10 mouse cellular contexts compared by ENCODE assay signal in genomic region chr5:112326446-112327009, GRCm38 (mm10). TPM values are rescaled to one million over a fixed set of nuclear protein-coding genes. Genes with fewer than 3 reads are reported as not detected.
DNase-seq lines count a peak whose midpoint lies in the region; ATAC-seq and TF ChIP-seq lines count a peak whose summit lies in the region.
"Had no signal": no experiment of that assay in that cellular context is flagged by ENCODE, and none has a peak within 500 bp of the region (broad histone marks: within the 10 kb centered on the region; RNA-seq: fewer than 3 reads in every experiment).

No protein-coding gene starts in this region.

- H3K4me1 ChIP-seq in heart, embryonic 14.5 days (ENCODE audit: control insufficient read depth in 2 of 2, insufficient read depth in 2 of 2, low read length in 2 of 2), result peaks cover 6 to 13% of the 10 kb centered on the region in 2 experiments; a peak in 3 of 4 replicates
- peaks cover 47% of the 10 kb centered on the region for H3K4me1 ChIP-seq in G1E (ENCODE audit: insufficient read depth, low read depth, low read length)
- H3K4me1 ChIP-seq in megakaryocyte, embryonic 14.5 days, result peaks cover 42% of the 10 kb centered on the region

- H3K4me3 ChIP-seq in heart, embryonic 14.5 days (ENCODE audit: control insufficient read depth in 1 of 2, insufficient read depth in 1 of 2, low read depth in 1 of 2, low read length in 2 of 2), result peak overlapping the region; percentile 86 to 99
- peak overlapping the region; percentile 100 for H3K4me3 ChIP-seq in G1E (ENCODE audit: low read depth, low read length)
- peak overlapping the region; percentile 99 for H3K4me3 ChIP-seq in megakaryocyte, embryonic 14.5 days (replicated peaks)

- no peak for TF ChIP-seq CTCF in G1E (IDR thresholded peaks at IDR 0.05; ENCODE audit: low read depth, low read length)

- peak overlapping the region; percentile 82 for H3K4me2 ChIP-seq in heart, embryonic 14.5 days (ENCODE audit: low read length)

- H3K27me3 ChIP-seq in heart, embryonic 14.5 days (ENCODE audit: control insufficient read depth, insufficient read depth, low read length), result no peaks in the 10 kb centered on the region
- no peaks in the 10 kb centered on the region for H3K27me3 ChIP-seq in G1E (ENCODE audit: insufficient read depth, low read length)
- H3K27me3 ChIP-seq in megakaryocyte, embryonic 14.5 days (replicated peaks), result no peaks in the 10 kb centered on the region
- H3K27me3 ChIP-seq: Patski had no signal

- no peaks in the 10 kb centered on the region for H3K9me3 ChIP-seq in heart, embryonic 14.5 days (ENCODE audit: control insufficient read depth, low read length)
- no peaks in the 10 kb centered on the region for H3K9me3 ChIP-seq in G1E (replicated peaks)
- H3K9me3 ChIP-seq in megakaryocyte, embryonic 14.5 days, result no peaks in the 10 kb centered on the region

- no peak for ATAC-seq in heart, embryonic 14.5 days (ENCODE audit: insufficient number of reproducible peaks, insufficient read depth, low FRiP score, low read depth)
- no peak for ATAC-seq in G1E (ENCODE audit: extremely low read depth, insufficient number of reproducible peaks, low FRiP score, poor library complexity, severe bottlenecking)
- peak; percentile 6; the same call in 1 of the 2 replicates for ATAC-seq in granulocyte monocyte progenitor cell, adult 5-6 weeks (replicated peaks; ENCODE audit: poor library complexity, severe bottlenecking)

- peak overlapping the region; percentile 85 for H3K9ac ChIP-seq in heart, embryonic 14.5 days (ENCODE audit: low read length)

- H3K36me3 ChIP-seq in heart, embryonic 14.5 days (ENCODE audit: control insufficient read depth, insufficient read depth, low read length), result peaks cover 39% of the 10 kb centered on the region
- H3K36me3 ChIP-seq in G1E (replicated peaks), result peaks cover 42% of the 10 kb centered on the region
- H3K36me3 ChIP-seq in megakaryocyte, embryonic 14.5 days (replicated peaks; ENCODE audit: low read length), result peaks cover 45% of the 10 kb centered on the region

- no peak for DNase-seq in heart, adult 9 months (ENCODE audit: low spot score in 2 of 2)
- no peak for DNase-seq in G1E (ENCODE audit: low spot score)
- no peak for DNase-seq in left cerebral cortex, adult 11 months (ENCODE audit: low spot score)
- DNase-seq in Muller cell, postnatal 12 days (ENCODE audit: inconsistent ontology term), result no peak
- no peak for DNase-seq in adrenal gland, adult 8-10 months

- H3K27ac ChIP-seq in heart, embryonic 14.5 days (replicated peaks in 1 of 2; ENCODE audit: control insufficient read depth in 1 of 2, insufficient read depth in 1 of 2, low read depth in 2 of 2, low read length in 2 of 2), result peak overlapping the region; percentile 15 to 78; a peak in 2 of 4 replicates

- 2% methylated on average over 30 of the region's 33 CpGs for WGBS in heart, embryonic 14.5 days

RNA-seq across cellular contexts. Expression of gene Tfip11, which starts 0.4 kb away (rescaled TPM):
- polyA plus RNA-seq in heart, embryonic 14.5 days (2014; fragmentation: Nextera tagmentation; extraction: Ambion mirVana), result 12.6 and 13.4 TPM in 2 replicates
- total RNA-seq in G1E (2014; fragmentation: Nextera tagmentation), result 19.4 and 21.7 TPM in 2 replicates
- 14.9 and 19.4 TPM in 2 replicates for total RNA-seq in G1E (2017)
- 54.1 and 58.2 TPM in 2 replicates for polyA plus RNA-seq in G1E (2012)
- total RNA-seq in granulocyte monocyte progenitor cell, adult 5-6 weeks (2014; fragmentation: Nextera tagmentation), result 20.1 and 32.4 TPM in 2 replicates
- 13.6 and 16.6 TPM in 2 replicates for total RNA-seq in granulocyte monocyte progenitor cell, adult 5-6 weeks (2017)
- 30.3 and 35.0 TPM in 2 replicates for polyA plus RNA-seq in megakaryocyte, embryonic 14.5 days (2012; ENCODE audit: insufficient read depth, low replicate concordance)
- 10 to 100 TPM; 36.2 to 44.0 (median 38.9) TPM for total RNA-seq in adrenal gland, adult 8-10 months (2022)

RNA-seq across cellular contexts. Expression of gene Srrd, which starts 16.3 kb away (rescaled TPM):
- 25.4 and 25.9 TPM in 2 replicates for polyA plus RNA-seq in heart, embryonic 14.5 days (2014; fragmentation: Nextera tagmentation; extraction: Ambion mirVana)
- total RNA-seq in G1E (2014; fragmentation: Nextera tagmentation) (28.0 and 49.0 TPM in 2 replicates), G1E (2017) (18.5 and 28.7 TPM in 2 replicates)
- polyA plus RNA-seq in G1E (2012), result 21.3 and 27.5 TPM in 2 replicates
- 40.5 and 47.7 TPM in 2 replicates for total RNA-seq in granulocyte monocyte progenitor cell, adult 5-6 weeks (2014; fragmentation: Nextera tagmentation)
- total RNA-seq in granulocyte monocyte progenitor cell, adult 5-6 weeks (2017), result 15.6 and 17.6 TPM in 2 replicates
- polyA plus RNA-seq in megakaryocyte, embryonic 14.5 days (2012; ENCODE audit: insufficient read depth, low replicate concordance), result 23.5 and 26.3 TPM in 2 replicates
- total RNA-seq in adrenal gland, adult 8-10 months (2022), result 10 to 100 TPM; 26.0 to 51.5 (median 29.9) TPM

RNA-seq across cellular contexts. Expression of gene Hps4, which starts 16.4 kb away (rescaled TPM):
- polyA plus RNA-seq in heart, embryonic 14.5 days (2014; fragmentation: Nextera tagmentation; extraction: Ambion mirVana), result 14.9 and 18.5 TPM in 2 replicates
- total RNA-seq in G1E (2014; fragmentation: Nextera tagmentation) (31.7 and 33.8 TPM in 2 replicates), G1E (2017) (16.7 and 21.5 TPM in 2 replicates)
- polyA plus RNA-seq in G1E (2012), result 40.7 and 47.7 TPM in 2 replicates
- 16.4 and 32.1 TPM in 2 replicates for total RNA-seq in granulocyte monocyte progenitor cell, adult 5-6 weeks (2014; fragmentation: Nextera tagmentation)
- 10.5 and 13.6 TPM in 2 replicates for total RNA-seq in granulocyte monocyte progenitor cell, adult 5-6 weeks (2017)
- polyA plus RNA-seq in megakaryocyte, embryonic 14.5 days (2012; ENCODE audit: insufficient read depth, low replicate concordance), result 214 and 827 TPM in 2 replicates
- 10 to 100 TPM; 27.7 to 43.6 (median 31.3) TPM for total RNA-seq in adrenal gland, adult 8-10 months (2022)

RNA-seq across cellular contexts. Expression of gene Gm6583, which starts 29.3 kb away (rescaled TPM):
- not detected in 2 replicates for polyA plus RNA-seq in heart, embryonic 14.5 days (2014; fragmentation: Nextera tagmentation; extraction: Ambion mirVana)
- total RNA-seq in G1E (2014; fragmentation: Nextera tagmentation) (not detected in 2 replicates), G1E (2017) (not detected in 2 replicates)
- not detected in 2 replicates for polyA plus RNA-seq in G1E (2012)
- total RNA-seq in granulocyte monocyte progenitor cell, adult 5-6 weeks (2014; fragmentation: Nextera tagmentation), result not detected in 2 replicates
- not detected in 2 replicates for total RNA-seq in granulocyte monocyte progenitor cell, adult 5-6 weeks (2017)
- polyA plus RNA-seq in megakaryocyte, embryonic 14.5 days (2012; ENCODE audit: insufficient read depth, low replicate concordance), result 1.0 and 1.4 TPM in 2 replicates
- total RNA-seq in adrenal gland, adult 8-10 months (2022), result under 1 TPM in 2 of 4 experiments, not detected in 2; 0.17 TPM
- total RNA-seq: left cerebral cortex, adult 18-20 months had no signal

RNA-seq across cellular contexts. Expression of gene Tpst2, which starts 50.0 kb away (rescaled TPM):
- polyA plus RNA-seq in heart, embryonic 14.5 days (2014; fragmentation: Nextera tagmentation; extraction: Ambion mirVana), result 39.0 and 45.9 TPM in 2 replicates
- total RNA-seq in G1E (2014; fragmentation: Nextera tagmentation), result 43.7 and 55.7 TPM in 2 replicates
- total RNA-seq in G1E (2017), result 32.9 and 37.3 TPM in 2 replicates
- polyA plus RNA-seq in G1E (2012), result 103 and 156 TPM in 2 replicates
- total RNA-seq in granulocyte monocyte progenitor cell, adult 5-6 weeks (2014; fragmentation: Nextera tagmentation), result 28.7 and 43.9 TPM in 2 replicates
- total RNA-seq in granulocyte monocyte progenitor cell, adult 5-6 weeks (2017), result 25.3 and 36.5 TPM in 2 replicates
- polyA plus RNA-seq in megakaryocyte, embryonic 14.5 days (2012; ENCODE audit: insufficient read depth, low replicate concordance), result 299 and 479 TPM in 2 replicates
- total RNA-seq in adrenal gland, adult 8-10 months (2022), result 100 to 1,000 TPM; 143 to 211 (median 173) TPM
